Mouse (Mus musculus): ENCODE data around the gene Prss46. TPM values are rescaled to one million over a fixed set of nuclear protein-coding genes. Genes with fewer than 3 reads are reported as not detected.

Gene Prss46
- polyA plus RNA-seq (2021; fragmentation: Nextera tagmentation), result not detected in 2 replicates
- long read RNA-seq, experiment 1, result 0 reads
- long read RNA-seq, experiment 2, result 0 reads

GRCm38 (mm10) chr9:110844206-110844605 lies at the start of gene Prss46:
TSS of gene Prss46 (plus strand) at chr9:110844506.

GRCm38 (mm10) chr9:110797866-110798265 lies 46.4 kb upstream of the Prss46 start, which contains the start of gene Prss42:
TSS of gene Prss42 (plus strand) at chr9:110798166.

GRCm38 (mm10) chr9:110813789-110814188 lies 30.5 kb upstream of the Prss46 start, which contains the start of gene Prss44:
TSS of gene Prss44 (plus strand) at chr9:110813994.

GRCm38 (mm10) chr9:110826390-110826789 lies 17.9 kb upstream of the Prss46 start, which contains the start of gene Prss43:
TSS of gene Prss43 (plus strand) at chr9:110826690.

GRCm38 (mm10) chr9:110834411-110834810 lies 9.9 kb upstream of the Prss46 start, which contains the start of gene Prss45:
TSS of gene Prss45 (plus strand) at chr9:110834588.

GRCm38 (mm10) chr9:110857781-110858472 lies 13.6 kb downstream of the Prss46 start, which contains the start of gene Prss50:
TSS of gene Prss50 (plus strand) at chr9:110857967.

GRCm38 (mm10) chr9:110879191-110879920 lies 35.0 kb downstream of the Prss46 start, which contains the start of gene Als2cl:
TSS of gene Als2cl (plus strand) at chr9:110879870.

GRCm38 (mm10) chr9:110879998-110880561 lies 35.8 kb downstream of the Prss46 start, which contains the start of gene Tmie:
TSS of gene Tmie (minus strand) at chr9:110880113.

Other genes starting within 250 kb of the Prss46 start
- gene Nradd, start 220.1 kb upstream of the Prss46 start, polyA plus RNA-seq (2021; fragmentation: Nextera tagmentation), result 2.5 and 3.3 TPM in 2 replicates
- gene Nbeal2, start 190.3 kb upstream of the Prss46 start, polyA plus RNA-seq (2021; fragmentation: Nextera tagmentation), result 0.46 and 0.58 TPM in 2 replicates
- gene Ccdc12, start 188.0 kb upstream of the Prss46 start, polyA plus RNA-seq (2021; fragmentation: Nextera tagmentation), result 120 and 126 TPM in 2 replicates
- not detected in 2 replicates for gene Myl3, start 102.6 kb upstream of the Prss46 start, polyA plus RNA-seq (2021; fragmentation: Nextera tagmentation)
- gene Pth1r, start 97.4 kb upstream of the Prss46 start, polyA plus RNA-seq (2021; fragmentation: Nextera tagmentation), result 3.3 and 3.7 TPM in 2 replicates
- not detected in 2 replicates for gene Prss42, start 46.3 kb upstream of the Prss46 start, polyA plus RNA-seq (2021; fragmentation: Nextera tagmentation)
- gene Prss44, start 30.5 kb upstream of the Prss46 start, polyA plus RNA-seq (2021; fragmentation: Nextera tagmentation), result not detected in 2 replicates
- gene Prss43, start 17.8 kb upstream of the Prss46 start, polyA plus RNA-seq (2021; fragmentation: Nextera tagmentation), result 0.13 and 0.20 TPM in 2 replicates
- gene Prss45, start 9.9 kb upstream of the Prss46 start, polyA plus RNA-seq (2021; fragmentation: Nextera tagmentation), result 1.0 and 1.2 TPM in 2 replicates
- 2.4 and 2.7 TPM in 2 replicates for gene Prss50, start 13.5 kb downstream of the Prss46 start, polyA plus RNA-seq (2021; fragmentation: Nextera tagmentation)
- 0.95 and 1.1 TPM in 2 replicates for gene Als2cl, start 35.4 kb downstream of the Prss46 start, polyA plus RNA-seq (2021; fragmentation: Nextera tagmentation)
- gene Tmie, start 35.6 kb downstream of the Prss46 start, polyA plus RNA-seq (2021; fragmentation: Nextera tagmentation), result 2.3 and 2.6 TPM in 2 replicates
- not detected in 2 replicates for gene Fam240a, start 72.4 kb downstream of the Prss46 start, polyA plus RNA-seq (2021; fragmentation: Nextera tagmentation)
- 0.61 and 0.94 TPM in 2 replicates for gene Tdgf1, start 101.7 kb downstream of the Prss46 start, polyA plus RNA-seq (2021; fragmentation: Nextera tagmentation)
- gene Lrrc2, start 107.0 kb downstream of the Prss46 start, polyA plus RNA-seq (2021; fragmentation: Nextera tagmentation), result 1.2 and 2.2 TPM in 2 replicates
- gene Rtp3, start 146.1 kb downstream of the Prss46 start, polyA plus RNA-seq (2021; fragmentation: Nextera tagmentation), result 0.15 TPM in 1 of 2 replicates, not detected in the other
- not detected in 2 replicates for gene Ltf, start 174.8 kb downstream of the Prss46 start, polyA plus RNA-seq (2021; fragmentation: Nextera tagmentation)
- 1.1 and 1.2 TPM in 2 replicates for gene Ccrl2, start 213.0 kb downstream of the Prss46 start, polyA plus RNA-seq (2021; fragmentation: Nextera tagmentation)